Mouse (Mus musculus): ENCODE data around the gene Rbpms2. TPM values are rescaled to one million over a fixed set of nuclear protein-coding genes. Genes with fewer than 3 reads are reported as not detected.
A peak's percentile ranks its signal among the peaks of the same experiment; 100 is the strongest.

Rbpms2 gene
- polyA plus RNA-seq (2015; fragmentation: Nextera tagmentation; extraction: Ambion mirVana), result 3.3 and 3.6 TPM in 2 replicates

DNA sequence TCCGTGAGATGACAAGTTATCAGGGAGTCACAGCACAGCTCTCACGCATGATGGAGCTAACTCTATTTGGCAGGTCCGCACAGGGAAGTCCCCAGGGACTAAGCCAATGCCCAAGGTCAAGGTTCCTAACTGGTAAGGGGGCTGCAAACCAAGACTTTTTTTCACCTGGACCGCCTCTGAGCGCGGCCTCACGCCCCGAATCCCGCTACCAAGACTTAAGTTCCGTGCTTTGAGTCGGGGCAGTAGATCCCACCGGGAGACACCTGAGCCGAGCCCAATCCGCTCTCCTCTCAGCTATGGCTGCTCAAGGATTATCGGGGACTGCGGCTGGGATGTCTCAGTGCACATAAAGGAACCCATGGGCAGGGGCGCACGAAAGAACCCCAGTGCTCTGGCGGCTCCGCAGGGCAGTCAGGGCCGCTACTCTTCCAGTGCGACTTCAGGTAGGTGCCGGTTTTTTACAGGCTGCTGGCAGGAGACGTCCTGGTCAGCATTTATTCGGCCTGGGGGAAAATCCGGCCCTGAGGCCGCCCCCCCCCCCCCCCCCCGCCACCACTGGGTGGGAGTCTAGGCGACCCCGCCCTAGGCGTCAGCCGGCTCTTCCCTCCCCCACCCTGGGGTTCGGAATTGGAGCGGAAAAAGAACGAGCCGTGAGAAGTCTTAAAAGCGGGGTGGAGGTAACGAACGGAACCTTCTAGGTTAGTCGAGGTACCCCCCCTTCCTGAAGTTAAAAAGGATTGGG, at the start of gene Rbpms2:
Gene Rbpms2 (plus strand): TSS at position 624 of the 742 bp plus-strand sequence.
- Histone ChIP-seq H3K9me3 (no peaks in the 10 kb centered on the region), H3K4me1 (peaks cover 20% of the 10 kb centered on the region), H3K4me2 (replicated peaks) (peak within 1 kb of the TSS; percentile 100), H3K36me3 (no peaks in the 10 kb centered on the region), H3K9ac (replicated peaks) (peak within 1 kb of the TSS; percentile 55), H3K27me3 (peaks cover 45% of the 10 kb centered on the region), H3K27ac (replicated peaks) (no peak within 1 kb of the TSS), H3K4me3 (peak within 1 kb of the TSS; percentile 77)
- no peak for ATAC-seq (replicated peaks)
- WGBS, result 1% methylated on average over 36 of the region's 40 CpGs

DNA sequence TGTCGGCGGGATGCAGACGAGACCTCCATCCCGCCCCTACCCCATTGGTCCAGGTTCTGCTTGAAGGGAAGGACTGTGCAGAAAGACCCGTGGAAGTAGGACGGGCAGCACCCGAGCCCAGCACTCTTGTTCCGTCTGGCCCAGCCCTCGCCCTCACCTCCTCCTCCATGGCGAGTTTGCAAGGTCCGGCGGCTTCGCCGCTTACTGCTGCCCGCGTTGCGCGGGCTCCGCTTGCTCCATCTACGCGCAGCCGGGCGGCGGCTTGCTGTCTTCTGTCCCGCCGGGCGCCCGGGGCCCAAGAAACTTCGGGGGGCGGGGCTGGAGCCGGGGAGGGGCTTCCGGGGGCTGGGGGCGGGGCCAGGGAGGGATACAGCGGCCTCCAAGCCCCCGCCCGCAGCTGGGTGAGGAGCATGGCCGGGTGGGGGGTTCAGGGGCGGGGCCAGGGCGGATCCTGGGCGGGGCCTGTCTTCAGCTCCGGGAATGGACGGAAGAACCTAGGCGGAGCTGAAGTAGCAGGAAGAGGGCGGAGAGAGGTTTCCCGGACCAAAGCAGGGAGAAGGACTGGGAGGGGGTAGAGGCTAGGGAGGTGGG, 49.6 kb upstream of the Rbpms2 start, which contains the start of gene Plekho2:
Gene Plekho2 (minus strand): TSS at position 260 of the 591 bp plus-strand sequence.
- peak within 1 kb of the TSS; percentile 71 for H3K27ac ChIP-seq (replicated peaks)
- H3K27me3 ChIP-seq, result no peaks in the 10 kb centered on the region
- H3K9ac ChIP-seq (replicated peaks), result peak within 1 kb of the TSS; percentile 50
- ATAC-seq (replicated peaks), result peak; percentile 94
- WGBS, result under 1% methylated on average over 43 of the region's 45 CpGs
- H3K4me1 ChIP-seq, result peaks cover 22% of the 10 kb centered on the region
- H3K4me3 ChIP-seq, result peak within 1 kb of the TSS; percentile 50
- H3K4me2 ChIP-seq (replicated peaks), result peak within 1 kb of the TSS; percentile 59
- H3K9me3 ChIP-seq, result no peaks in the 10 kb centered on the region
- H3K36me3 ChIP-seq, result no peaks in the 10 kb centered on the region

DNA sequence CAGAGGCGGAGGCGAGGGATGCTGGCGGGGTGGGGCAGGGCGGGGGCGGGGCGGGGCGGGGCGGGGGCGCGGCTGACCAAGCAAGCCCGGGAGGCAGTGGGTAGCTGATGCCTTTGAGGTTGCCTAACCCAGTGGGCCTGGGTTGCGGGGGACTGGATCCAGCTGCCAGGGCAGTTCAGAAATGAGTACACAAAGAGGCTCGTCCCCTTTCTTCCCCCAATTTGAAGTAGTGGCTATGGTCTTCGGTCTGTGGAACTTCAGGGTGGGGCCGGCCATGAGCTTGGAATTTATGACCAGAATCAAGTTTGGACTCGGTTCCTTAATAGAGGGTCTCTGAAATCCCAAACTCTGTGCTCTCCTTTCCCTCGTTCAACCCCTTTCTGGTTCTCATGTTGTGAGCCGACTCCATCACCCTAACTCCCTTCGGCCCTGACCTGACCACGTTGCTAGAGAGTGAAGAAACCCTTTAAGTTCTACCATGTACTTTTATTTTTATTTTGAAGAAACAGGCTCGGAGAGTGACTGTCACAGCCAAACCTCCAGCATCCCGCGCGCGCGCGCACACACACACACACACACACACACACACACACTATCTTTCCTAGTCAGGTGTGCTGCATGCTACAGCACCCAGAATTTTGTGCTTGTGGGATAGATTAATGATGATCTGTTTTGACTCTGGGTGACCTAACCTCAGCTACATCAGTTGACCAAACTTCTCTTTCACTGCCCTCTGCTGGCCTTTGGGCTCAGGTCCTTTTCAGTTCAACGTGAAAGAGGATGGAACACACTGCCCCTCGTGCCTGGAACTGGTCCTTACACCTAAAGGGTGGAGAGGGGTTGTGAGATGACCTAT, 48.8 kb upstream of the Rbpms2 start:
- H3K4me3 ChIP-seq, result peak overlapping the region; percentile 50
- H3K9ac ChIP-seq (replicated peaks), result peak overlapping the region; percentile 46
- peaks cover 16% of the 10 kb centered on the region for H3K4me1 ChIP-seq
- H3K9me3 ChIP-seq, result no peaks in the 10 kb centered on the region
- WGBS, result 7% methylated on average over 24 of the region's 29 CpGs
- ATAC-seq (replicated peaks), result peak; percentile 84
- peak overlapping the region; percentile 71 for H3K27ac ChIP-seq (replicated peaks)
- peak overlapping the region; percentile 59 for H3K4me2 ChIP-seq (replicated peaks)
- no peaks in the 10 kb centered on the region for H3K27me3 ChIP-seq
- no peaks in the 10 kb centered on the region for H3K36me3 ChIP-seq

- Histone ChIP-seq H3K27ac (replicated peaks) (no peak overlapping the region), H3K4me3 (no peak overlapping the region), H3K4me2 (replicated peaks) (no peak overlapping the region), H3K9ac (replicated peaks) (no peak overlapping the region), H3K27me3 (no peaks in the 10 kb centered on the region), H3K4me1 (peaks cover 28% of the 10 kb centered on the region), H3K9me3 (no peaks in the 10 kb centered on the region), H3K36me3 (no peaks in the 10 kb centered on the region)
- 29% methylated on average over 8 of the region's 8 CpGs for WGBS
- ATAC-seq (replicated peaks), result no peak
Observed at GRCm38 (mm10) chr9:65583045-65583444, 46.4 kb upstream of the Rbpms2 start.

GRCm38 (mm10) chr9:65586406-65587269, 42.8 kb upstream of the Rbpms2 start, which contains the start of gene Pif1:
Pif1 (plus strand) TSS chr9:65587160.
- Histone ChIP-seq H3K4me2 (replicated peaks) (peak within 1 kb of the TSS; percentile 99), H3K4me1 (peaks cover 34% of the 10 kb centered on the region), H3K9ac (replicated peaks) (peak within 1 kb of the TSS; percentile 55), H3K27me3 (no peaks in the 10 kb centered on the region), H3K36me3 (no peaks in the 10 kb centered on the region), H3K27ac (replicated peaks) (peak within 1 kb of the TSS; percentile 49), H3K4me3 (peak within 1 kb of the TSS; percentile 58), H3K9me3 (no peaks in the 10 kb centered on the region)
- peak; percentile 91 for ATAC-seq (replicated peaks)
- 10% methylated on average over 28 of the region's 28 CpGs for WGBS

DNA sequence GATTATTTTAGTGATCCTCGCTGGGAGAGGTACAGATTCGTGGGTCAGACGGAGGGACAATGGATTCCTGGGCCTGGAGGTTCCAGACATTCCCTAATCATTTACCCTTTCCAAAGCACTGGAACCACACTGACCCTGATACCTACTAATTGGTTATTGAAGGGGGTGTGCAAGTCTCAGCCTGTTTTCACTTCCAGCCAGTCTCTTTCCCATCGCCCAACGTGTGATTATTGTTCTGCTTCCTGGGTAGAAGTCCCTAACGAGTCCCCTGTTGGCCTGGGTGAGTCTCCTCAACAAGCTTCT, 42.2 kb upstream of the Rbpms2 start:
- H3K9me3 ChIP-seq, result no peaks in the 10 kb centered on the region
- H3K27ac ChIP-seq (replicated peaks), result no peak overlapping the region
- peaks cover 34% of the 10 kb centered on the region for H3K4me1 ChIP-seq
- H3K27me3 ChIP-seq, result no peaks in the 10 kb centered on the region
- peak overlapping the region; percentile 58 for H3K4me3 ChIP-seq
- peak overlapping the region; percentile 99 for H3K4me2 ChIP-seq (replicated peaks)
- no peak for ATAC-seq (replicated peaks)
- 0% methylated on average over 6 of the region's 6 CpGs for WGBS
- peak overlapping the region; percentile 55; the same call in 1 of the 2 replicates for H3K9ac ChIP-seq (replicated peaks)
- no peaks in the 10 kb centered on the region for H3K36me3 ChIP-seq

GRCm38 (mm10) chr9:65587573-65588358, 41.7 kb upstream of the Rbpms2 start:
- no peak overlapping the region for H3K27ac ChIP-seq (replicated peaks)
- under 1% methylated on average over 64 of the region's 64 CpGs for WGBS
- H3K4me1 ChIP-seq, result peaks cover 34% of the 10 kb centered on the region
- ATAC-seq (replicated peaks), result peak; percentile 53; the same call in 1 of the 2 replicates
- H3K36me3 ChIP-seq, result no peaks in the 10 kb centered on the region
- no peaks in the 10 kb centered on the region for H3K27me3 ChIP-seq
- H3K9me3 ChIP-seq, result no peaks in the 10 kb centered on the region
- peak overlapping the region; percentile 55 for H3K9ac ChIP-seq (replicated peaks)
- peak overlapping the region; percentile 99 for H3K4me2 ChIP-seq (replicated peaks)
- peak overlapping the region; percentile 58 for H3K4me3 ChIP-seq

DNA sequence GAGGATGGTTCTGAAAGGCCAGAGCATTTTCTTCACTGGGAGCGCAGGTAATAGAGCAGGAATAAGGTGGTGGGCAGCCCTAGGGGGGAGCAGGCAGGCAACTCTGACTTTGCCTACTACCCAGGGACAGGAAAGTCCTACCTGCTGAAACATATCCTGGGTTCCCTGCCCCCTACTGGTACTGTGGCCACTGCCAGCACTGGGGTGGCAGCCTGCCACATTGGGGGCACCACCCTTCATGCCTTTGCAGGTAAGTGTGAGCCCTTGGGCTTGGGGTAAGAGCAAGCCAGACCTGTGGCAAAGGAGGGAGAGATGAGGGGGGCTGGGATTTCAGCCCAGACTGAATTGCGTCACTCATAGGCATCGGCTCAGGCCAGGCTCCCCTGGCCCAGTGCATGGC, 40.4 kb upstream of the Rbpms2 start:
- 90% methylated on average over 3 of the region's 3 CpGs for WGBS
- Histone ChIP-seq H3K4me2 (replicated peaks) (peak overlapping the region; percentile 99), H3K36me3 (no peaks in the 10 kb centered on the region), H3K4me1 (peaks cover 34% of the 10 kb centered on the region), H3K4me3 (peak overlapping the region; percentile 58), H3K27me3 (no peaks in the 10 kb centered on the region), H3K9ac (replicated peaks) (peak overlapping the region; percentile 17; the same call in 1 of the 2 replicates), H3K9me3 (no peaks in the 10 kb centered on the region), H3K27ac (replicated peaks) (no peak overlapping the region)
- ATAC-seq (replicated peaks), result no peak

DNA sequence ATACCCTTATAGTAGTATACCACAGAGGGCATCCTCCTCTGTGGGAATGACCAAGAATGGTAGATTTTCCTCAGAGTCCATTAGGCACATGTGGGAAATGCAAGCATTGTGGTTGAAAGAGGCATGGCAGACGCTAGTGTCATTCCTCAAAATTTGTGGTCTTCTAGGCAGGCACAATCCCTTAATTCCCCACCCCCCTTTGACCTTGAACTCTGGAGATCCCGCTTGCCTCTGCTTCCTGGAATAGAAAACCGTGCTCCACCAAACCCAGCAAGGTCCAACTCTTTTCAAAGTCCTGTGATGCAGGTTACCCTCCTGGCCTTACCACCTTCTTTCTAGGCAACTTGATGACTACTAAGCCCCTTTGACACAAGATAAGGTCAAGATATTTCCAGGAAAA, 36.7 kb upstream of the Rbpms2 start:
- Histone ChIP-seq H3K27ac (replicated peaks) (no peak overlapping the region), H3K36me3 (no peaks in the 10 kb centered on the region), H3K9me3 (no peaks in the 10 kb centered on the region), H3K4me3 (no peak overlapping the region), H3K4me2 (replicated peaks) (no peak overlapping the region), H3K4me1 (peaks cover 22% of the 10 kb centered on the region), H3K27me3 (no peaks in the 10 kb centered on the region), H3K9ac (replicated peaks) (no peak overlapping the region)
- ATAC-seq (replicated peaks), result no peak
- WGBS, result 87% methylated on average over 3 of the region's 3 CpGs

DNA sequence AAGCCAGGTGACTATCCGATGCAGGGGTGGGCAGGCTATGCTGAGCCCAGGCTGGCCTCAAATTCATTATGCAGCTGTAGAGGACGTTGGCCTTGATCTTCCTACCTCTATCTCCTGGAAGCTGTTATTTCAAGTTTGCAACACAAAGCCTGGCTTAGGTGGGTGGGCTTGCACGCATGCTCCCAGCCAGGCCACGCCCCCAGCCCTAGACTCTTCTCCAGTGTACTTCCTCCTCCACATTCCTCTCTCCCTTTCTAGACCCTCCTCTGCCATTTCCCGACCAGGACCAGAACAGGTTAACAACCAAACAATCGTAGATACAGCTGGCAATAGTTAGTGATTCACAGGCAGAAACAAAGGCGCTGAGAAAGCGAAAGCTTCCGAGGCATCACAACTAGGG, 35.9 kb upstream of the Rbpms2 start:
- H3K4me1 ChIP-seq, result peaks cover 14% of the 10 kb centered on the region
- WGBS, result 89% methylated on average over 9 of the region's 9 CpGs
- H3K9me3 ChIP-seq, result no peaks in the 10 kb centered on the region
- no peak overlapping the region for H3K4me3 ChIP-seq
- no peak overlapping the region for H3K9ac ChIP-seq (replicated peaks)
- no peak overlapping the region for H3K4me2 ChIP-seq (replicated peaks)
- no peak for ATAC-seq (replicated peaks)
- H3K36me3 ChIP-seq, result no peaks in the 10 kb centered on the region
- H3K27me3 ChIP-seq, result no peaks in the 10 kb centered on the region
- H3K27ac ChIP-seq (replicated peaks), result no peak overlapping the region
